Mouse (Mus musculus): Measurements from ENCODE around the gene Map7d1. TPM values are rescaled to one million over a fixed set of nuclear protein-coding genes. Genes with fewer than 3 reads are reported as not detected.
A peak's percentile ranks its signal among the peaks of the same experiment; 100 is the strongest.
"Not testable (repeated sequence)": the region's sequence is repeated elsewhere in the genome, so short reads cannot be mapped to it uniquely, and the experiment has no call there.

Map7d1 gene
- polyA plus RNA-seq, 1 experiment from 2014 or later: 5.8 TPM

GRCm38 (mm10) chr4:126226640-126227039 lies 29.5 kb downstream of the Map7d1 start:
- H3K9me3 ChIP-seq (replicated peaks; ENCODE audit: control insufficient read depth, low read length): no peaks in the 10 kb centered on the region
- no peaks in the 10 kb centered on the region for H3K27me3 ChIP-seq (ENCODE audit: control insufficient read depth, insufficient read depth, low read depth, low read length)
- no peak overlapping the region for H3K4me3 ChIP-seq (ENCODE audit: low read depth, low read length)
- no peak overlapping the region for H3K9ac ChIP-seq (ENCODE audit: low read depth, low read length)
- no peak overlapping the region for H3K4me2 ChIP-seq (ENCODE audit: low read depth, low read length)
- H3K27ac ChIP-seq (ENCODE audit: low read length): no peak overlapping the region
- no peak for ATAC-seq (ENCODE audit: low read depth)
- no peaks in the 10 kb centered on the region for H3K36me3 ChIP-seq (ENCODE audit: control insufficient read depth, insufficient read depth)
- peaks cover 4% of the 10 kb centered on the region for H3K4me1 ChIP-seq (ENCODE audit: control insufficient read depth, low read depth, low read length)
- WGBS (ENCODE audit: insufficient replicate concordance): 47% methylated on average over 12 of the region's 12 CpGs

- no peaks in the 10 kb centered on the region for H3K9me3 ChIP-seq (replicated peaks; ENCODE audit: control insufficient read depth, low read length)
- no peak for ATAC-seq (ENCODE audit: low read depth)
- peaks cover 4% of the 10 kb centered on the region for H3K4me1 ChIP-seq (ENCODE audit: control insufficient read depth, low read depth, low read length)
- H3K4me3 ChIP-seq (ENCODE audit: low read depth, low read length): no peak overlapping the region
- H3K36me3 ChIP-seq (ENCODE audit: control insufficient read depth, insufficient read depth): no peaks in the 10 kb centered on the region
- H3K4me2 ChIP-seq (ENCODE audit: low read depth, low read length): no peak overlapping the region
- no peak overlapping the region for H3K27ac ChIP-seq (ENCODE audit: low read length)
- H3K9ac ChIP-seq (ENCODE audit: low read depth, low read length): no peak overlapping the region
- 73% methylated on average over 11 of the region's 11 CpGs for WGBS (ENCODE audit: insufficient replicate concordance)
- H3K27me3 ChIP-seq (ENCODE audit: control insufficient read depth, insufficient read depth, low read depth, low read length): no peaks in the 10 kb centered on the region
Measured at GRCm38 (mm10) chr4:126222631-126223030, 33.5 kb downstream of the Map7d1 start.

- Histone ChIP-seq H3K9me3 (replicated peaks; ENCODE audit: control insufficient read depth, low read length) (no peaks in the 10 kb centered on the region), H3K27me3 (ENCODE audit: control insufficient read depth, insufficient read depth, low read depth, low read length) (no peaks in the 10 kb centered on the region), H3K4me1 (ENCODE audit: control insufficient read depth, low read depth, low read length) (no peaks in the 10 kb centered on the region), H3K27ac (ENCODE audit: low read length) (no peak overlapping the region), H3K36me3 (ENCODE audit: control insufficient read depth, insufficient read depth) (no peaks in the 10 kb centered on the region), H3K4me3 (ENCODE audit: low read depth, low read length) (no peak overlapping the region), H3K4me2 (ENCODE audit: low read depth, low read length) (no peak overlapping the region), H3K9ac (ENCODE audit: low read depth, low read length) (no peak overlapping the region)
- WGBS (ENCODE audit: insufficient replicate concordance): 73% methylated on average over 10 of the region's 10 CpGs
- no peak for ATAC-seq (ENCODE audit: low read depth)
Measured at GRCm38 (mm10) chr4:126220045-126220444, 36.1 kb downstream of the Map7d1 start.

GRCm38 (mm10) chr4:126219540-126219939 lies 36.6 kb downstream of the Map7d1 start:
- H3K4me1 ChIP-seq (ENCODE audit: control insufficient read depth, low read depth, low read length); H3K9ac ChIP-seq (ENCODE audit: low read depth, low read length); H3K27me3 ChIP-seq (ENCODE audit: control insufficient read depth, insufficient read depth, low read depth, low read length); H3K27ac ChIP-seq (ENCODE audit: low read length); H3K9me3 ChIP-seq (replicated peaks; ENCODE audit: control insufficient read depth, low read length); H3K36me3 ChIP-seq (ENCODE audit: control insufficient read depth, insufficient read depth); H3K4me3 ChIP-seq (ENCODE audit: low read depth, low read length); H3K4me2 ChIP-seq (ENCODE audit: low read depth, low read length); ATAC-seq (ENCODE audit: low read depth): not testable (repeated sequence)
- 53% methylated on average over 3 of the region's 3 CpGs for WGBS (ENCODE audit: insufficient replicate concordance)

GRCm38 (mm10) chr4:126217771-126218170 lies 38.4 kb downstream of the Map7d1 start:
- no peaks in the 10 kb centered on the region for H3K4me1 ChIP-seq (ENCODE audit: control insufficient read depth, low read depth, low read length)
- no peaks in the 10 kb centered on the region for H3K36me3 ChIP-seq (ENCODE audit: control insufficient read depth, insufficient read depth)
- no peak overlapping the region for H3K4me3 ChIP-seq (ENCODE audit: low read depth, low read length)
- ATAC-seq (ENCODE audit: low read depth): no peak
- no peak overlapping the region for H3K4me2 ChIP-seq (ENCODE audit: low read depth, low read length)
- WGBS (ENCODE audit: insufficient replicate concordance): 63% methylated on average over 6 of the region's 6 CpGs
- H3K27ac ChIP-seq (ENCODE audit: low read length): no peak overlapping the region
- no peaks in the 10 kb centered on the region for H3K27me3 ChIP-seq (ENCODE audit: control insufficient read depth, insufficient read depth, low read depth, low read length)
- no peaks in the 10 kb centered on the region for H3K9me3 ChIP-seq (replicated peaks; ENCODE audit: control insufficient read depth, low read length)
- H3K9ac ChIP-seq (ENCODE audit: low read depth, low read length): no peak overlapping the region

GRCm38 (mm10) chr4:126207081-126207480 lies 49.1 kb downstream of the Map7d1 start:
- ATAC-seq (ENCODE audit: low read depth): no peak
- Histone ChIP-seq H3K27ac (ENCODE audit: low read length) (no peak overlapping the region), H3K4me1 (ENCODE audit: control insufficient read depth, low read depth, low read length) (peaks cover 29% of the 10 kb centered on the region), H3K36me3 (ENCODE audit: control insufficient read depth, insufficient read depth) (no peaks in the 10 kb centered on the region), H3K9me3 (replicated peaks; ENCODE audit: control insufficient read depth, low read length) (no peaks in the 10 kb centered on the region), H3K27me3 (ENCODE audit: control insufficient read depth, insufficient read depth, low read depth, low read length) (no peaks in the 10 kb centered on the region), H3K9ac (ENCODE audit: low read depth, low read length) (no peak overlapping the region), H3K4me2 (ENCODE audit: low read depth, low read length) (no peak overlapping the region), H3K4me3 (ENCODE audit: low read depth, low read length) (no peak overlapping the region)
- 48% methylated on average over 6 of the region's 6 CpGs for WGBS (ENCODE audit: insufficient replicate concordance)

- Histone ChIP-seq H3K4me3 (ENCODE audit: low read depth, low read length) (no peak overlapping the region), H3K27ac (ENCODE audit: low read length) (no peak overlapping the region; the same call in 1 of the 2 replicates), H3K9ac (ENCODE audit: low read depth, low read length) (no peak overlapping the region), H3K9me3 (replicated peaks; ENCODE audit: control insufficient read depth, low read length) (no peaks in the 10 kb centered on the region), H3K27me3 (ENCODE audit: control insufficient read depth, insufficient read depth, low read depth, low read length) (no peaks in the 10 kb centered on the region), H3K4me2 (ENCODE audit: low read depth, low read length) (no peak overlapping the region), H3K4me1 (ENCODE audit: control insufficient read depth, low read depth, low read length) (peaks cover 34% of the 10 kb centered on the region), H3K36me3 (ENCODE audit: control insufficient read depth, insufficient read depth) (no peaks in the 10 kb centered on the region)
- 57% methylated on average over 1 of the region's 1 CpGs for WGBS (ENCODE audit: insufficient replicate concordance)
- ATAC-seq (ENCODE audit: low read depth): no peak
Measured at GRCm38 (mm10) chr4:126205386-126205785, 50.8 kb downstream of the Map7d1 start.

- WGBS (ENCODE audit: insufficient replicate concordance): 47% methylated on average over 12 of the region's 12 CpGs
- Histone ChIP-seq H3K9ac (ENCODE audit: low read depth, low read length) (no peak overlapping the region), H3K27me3 (ENCODE audit: control insufficient read depth, insufficient read depth, low read depth, low read length) (no peaks in the 10 kb centered on the region), H3K4me3 (ENCODE audit: low read depth, low read length) (no peak overlapping the region), H3K27ac (ENCODE audit: low read length) (peak overlapping the region; percentile 25; the same call in 1 of the 2 replicates), H3K36me3 (ENCODE audit: control insufficient read depth, insufficient read depth) (no peaks in the 10 kb centered on the region), H3K9me3 (replicated peaks; ENCODE audit: control insufficient read depth, low read length) (no peaks in the 10 kb centered on the region), H3K4me1 (ENCODE audit: control insufficient read depth, low read depth, low read length) (peaks cover 40% of the 10 kb centered on the region), H3K4me2 (ENCODE audit: low read depth, low read length) (peak overlapping the region; percentile 7; the same call in 1 of the 2 replicates)
- no peak for ATAC-seq (ENCODE audit: low read depth)
Measured at GRCm38 (mm10) chr4:126204661-126205230, 51.4 kb downstream of the Map7d1 start.

- no peaks in the 10 kb centered on the region for H3K9me3 ChIP-seq (replicated peaks; ENCODE audit: control insufficient read depth, low read length)
- ATAC-seq (ENCODE audit: low read depth): no peak
- H3K4me1 ChIP-seq (ENCODE audit: control insufficient read depth, low read depth, low read length): peaks cover 47% of the 10 kb centered on the region
- H3K4me3 ChIP-seq (ENCODE audit: low read depth, low read length): no peak overlapping the region
- no peak overlapping the region for H3K9ac ChIP-seq (ENCODE audit: low read depth, low read length)
- H3K36me3 ChIP-seq (ENCODE audit: control insufficient read depth, insufficient read depth): no peaks in the 10 kb centered on the region
- WGBS (ENCODE audit: insufficient replicate concordance): 88% methylated on average over 8 of the region's 8 CpGs
- no peak overlapping the region for H3K4me2 ChIP-seq (ENCODE audit: low read depth, low read length)
- peak overlapping the region; percentile 95 for H3K27ac ChIP-seq (ENCODE audit: low read length)
- no peaks in the 10 kb centered on the region for H3K27me3 ChIP-seq (ENCODE audit: control insufficient read depth, insufficient read depth, low read depth, low read length)
Measured at GRCm38 (mm10) chr4:126204016-126204415, 52.1 kb downstream of the Map7d1 start.
